Mouse (Mus musculus) intestine, postnatal 0 days (tissue): Measurements from ENCODE around the gene Sp140. TPM values are rescaled to one million over a fixed set of nuclear protein-coding genes. Genes with fewer than 3 reads are reported as not detected.
"Not testable (repeated sequence)": the region's sequence is repeated elsewhere in the genome, so short reads cannot be mapped to it uniquely, and the experiment has no call there.

Experiments used
- ATAC-seq: fragments of 200-750 bp; cut with Nextera tagmentation; 2 replicates; pipeline ENCODE4 v1.8.0; 2017; ENCODE audit warnings: mild to moderate bottlenecking, moderate TSS enrichment, moderate library complexity
- H3K27ac ChIP-seq: fragments of 300-500 bp; sonication (generic); 2 replicates; pipeline ENCODE4 v1.5.1; 2014; ENCODE audit warnings: mild to moderate bottlenecking, low read depth, low read length, moderate library complexity
- H3K27me3 ChIP-seq: fragments of 300-500 bp; sonication (generic); replicated peaks from 2 replicates; pipeline ENCODE4 v1.6.1; 2014; ENCODE audit warnings: low read length, mixed read lengths; ENCODE audit not compliant: control insufficient read depth, insufficient read depth
- H3K36me3 ChIP-seq: fragments of 300-500 bp; sonication (generic); 2 replicates; pipeline ENCODE4 v1.6.1; 2014; ENCODE audit warnings: mild to moderate bottlenecking, moderate library complexity; ENCODE audit not compliant: control insufficient read depth, insufficient read depth
- H3K4me1 ChIP-seq: fragments of 300-500 bp; sonication (generic); replicated peaks from 2 replicates; pipeline ENCODE4 v1.6.1; 2014; ENCODE audit warnings: antibody characterized with exemption, low read length, mixed read lengths; ENCODE audit not compliant: control insufficient read depth, insufficient read depth
- H3K4me2 ChIP-seq: fragments of 300-500 bp; sonication (generic); replicated peaks from 2 replicates; pipeline ENCODE4 v1.6.1; 2014; ENCODE audit warnings: low read depth, mild to moderate bottlenecking, moderate library complexity
- H3K4me3 ChIP-seq: fragments of 300-500 bp; sonication (generic); 2 replicates; pipeline ENCODE4 v1.5.1; 2014; ENCODE audit warnings: low read depth, low read length
- H3K9ac ChIP-seq: fragments of 300-500 bp; sonication (generic); 2 replicates; pipeline ENCODE4 v1.6.1; 2014; ENCODE audit warnings: mild to moderate bottlenecking, low read depth, low read length
- H3K9me3 ChIP-seq: fragments of 300-500 bp; sonication (generic); 2 replicates; pipeline ENCODE4 v1.6.1; 2016; ENCODE audit warnings: mixed run types; ENCODE audit not compliant: control insufficient read depth
- WGBS: fragments of 180-500 bp; shearing (Covaris S2); extraction: QIAGEN DNeasy Blood & Tissue Kit; methylation state at CpG from one replicate; pipeline ENCODE4 v1.1.7; 2014; 5-methylcytosine and 5-hydroxymethylcytosine counted together
- polyA plus RNA-seq: library from polyadenylated mRNA; unstranded; fragments of >200 nt; fragmentation: Nextera tagmentation; extraction: Ambion mirVana; gene quantifications from 2 replicates; pipeline ENCODE4 v1.2.1, GENCODE M21; 2015

Sp140 gene
- 1.6 and 1.8 TPM in 2 replicates for polyA plus RNA-seq

DNA sequence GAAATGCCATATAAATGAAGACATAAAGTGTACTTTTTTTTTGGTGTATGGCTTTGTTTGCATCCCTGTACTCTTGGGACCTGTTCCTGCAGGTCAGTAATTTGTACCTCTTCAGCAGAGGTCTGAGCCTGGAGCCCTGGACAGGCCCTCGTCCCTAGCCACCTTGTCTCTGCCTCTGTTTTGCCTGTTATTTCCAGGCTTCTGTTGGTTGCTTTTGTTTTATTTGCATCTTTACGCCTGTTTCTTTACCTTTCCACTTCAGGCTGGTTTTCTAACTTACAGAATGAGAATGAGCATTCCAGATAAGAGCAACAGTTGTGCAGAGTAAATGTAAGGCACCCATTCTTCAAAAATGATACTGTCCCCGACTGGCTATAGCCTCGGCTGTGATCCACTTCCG, at the start of gene Sp140:
Gene Sp140, plus strand, starts transcription at position 301 of the 400 bp plus-strand sequence.
- H3K4me1 ChIP-seq, H3K9me3 ChIP-seq, H3K36me3 ChIP-seq, ATAC-seq, H3K4me3 ChIP-seq, H3K9ac ChIP-seq, H3K27ac ChIP-seq, H3K27me3 ChIP-seq: not testable (repeated sequence)
- WGBS, result no CpG with 5 or more reads among the region's 5 CpGs
- peak within 1 kb of the TSS; percentile 44 for H3K4me2 ChIP-seq

DNA sequence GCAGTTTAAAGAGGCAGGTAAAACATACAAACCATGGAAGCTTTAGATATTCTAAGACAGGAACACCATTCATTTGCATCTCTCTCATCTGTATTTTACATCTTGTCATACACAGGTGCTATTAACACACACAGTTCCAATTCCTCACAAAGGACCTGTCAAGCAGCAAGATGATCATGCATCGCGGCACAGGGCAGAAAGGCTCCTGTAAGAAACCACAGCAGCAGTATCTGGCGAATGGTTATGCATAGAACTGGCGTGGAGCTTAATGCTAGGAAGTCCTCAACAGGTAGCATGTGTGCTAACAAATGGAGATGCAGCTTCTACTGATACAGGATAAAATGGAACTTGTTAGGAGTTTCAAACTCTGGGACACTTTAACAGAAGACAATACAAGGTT, 44.9 kb upstream of the Sp140 start:
- H3K4me3 ChIP-seq, H3K36me3 ChIP-seq, H3K4me1 ChIP-seq, H3K27ac ChIP-seq, ATAC-seq, H3K27me3 ChIP-seq, H3K9ac ChIP-seq, H3K9me3 ChIP-seq, H3K4me2 ChIP-seq: not testable (repeated sequence)
- WGBS, result 81% methylated on average over 4 of the region's 4 CpGs

DNA sequence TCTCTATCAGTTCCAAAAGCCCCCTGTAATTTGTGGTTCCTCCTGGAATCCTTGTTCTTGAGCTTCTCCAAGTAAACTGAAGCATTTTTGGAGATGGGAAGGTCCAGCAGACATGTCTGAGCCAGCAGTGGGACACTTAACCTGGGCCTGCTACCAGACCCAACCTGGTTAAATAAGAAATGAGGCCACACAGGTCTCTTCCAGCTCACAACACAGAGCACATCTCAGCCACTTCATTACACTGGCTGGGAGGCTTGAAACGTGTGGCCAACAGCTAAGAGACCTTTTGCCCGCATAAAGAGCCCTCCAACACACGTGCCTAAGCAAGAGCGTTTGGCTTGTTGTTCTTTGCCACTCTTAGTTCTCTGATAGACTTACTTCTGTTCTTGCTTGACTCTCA, 26.6 kb upstream of the Sp140 start:
- H3K36me3 ChIP-seq, H3K9me3 ChIP-seq, H3K27me3 ChIP-seq, H3K27ac ChIP-seq, ATAC-seq, H3K4me2 ChIP-seq, H3K4me1 ChIP-seq, H3K9ac ChIP-seq, H3K4me3 ChIP-seq: not testable (repeated sequence)
- 72% methylated on average over 4 of the region's 4 CpGs for WGBS

DNA sequence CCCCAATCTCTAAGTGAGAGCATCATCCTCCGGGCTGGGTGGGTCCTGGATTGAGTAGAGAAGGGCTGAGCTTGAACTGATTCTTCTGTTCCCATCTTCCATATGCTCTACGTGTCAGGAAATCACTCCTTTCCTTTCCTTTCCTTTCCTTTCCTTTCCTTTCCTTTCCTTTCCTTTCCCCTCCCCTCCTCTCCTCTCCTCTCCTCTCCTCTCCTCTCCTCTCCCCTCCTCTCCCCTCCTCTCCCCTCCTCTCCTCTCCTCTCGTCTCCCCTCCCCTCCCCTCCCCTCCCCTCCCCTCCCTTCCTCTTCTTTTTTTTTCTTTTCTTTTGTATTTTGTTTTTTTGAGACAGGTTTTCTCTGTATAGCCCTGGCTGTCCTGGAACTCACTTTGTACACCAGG, 24.8 kb upstream of the Sp140 start, which contains the start of gene G530012D18Rik:
Gene G530012D18Rik, plus strand, starts transcription at position 301 of the 400 bp plus-strand sequence.
- not testable (repeated sequence) for H3K36me3 ChIP-seq, H3K27ac ChIP-seq, H3K4me1 ChIP-seq, H3K4me3 ChIP-seq, H3K9ac ChIP-seq, ATAC-seq, H3K9me3 ChIP-seq, H3K27me3 ChIP-seq, H3K4me2 ChIP-seq
- 62% methylated on average over 2 of the region's 3 CpGs for WGBS

DNA sequence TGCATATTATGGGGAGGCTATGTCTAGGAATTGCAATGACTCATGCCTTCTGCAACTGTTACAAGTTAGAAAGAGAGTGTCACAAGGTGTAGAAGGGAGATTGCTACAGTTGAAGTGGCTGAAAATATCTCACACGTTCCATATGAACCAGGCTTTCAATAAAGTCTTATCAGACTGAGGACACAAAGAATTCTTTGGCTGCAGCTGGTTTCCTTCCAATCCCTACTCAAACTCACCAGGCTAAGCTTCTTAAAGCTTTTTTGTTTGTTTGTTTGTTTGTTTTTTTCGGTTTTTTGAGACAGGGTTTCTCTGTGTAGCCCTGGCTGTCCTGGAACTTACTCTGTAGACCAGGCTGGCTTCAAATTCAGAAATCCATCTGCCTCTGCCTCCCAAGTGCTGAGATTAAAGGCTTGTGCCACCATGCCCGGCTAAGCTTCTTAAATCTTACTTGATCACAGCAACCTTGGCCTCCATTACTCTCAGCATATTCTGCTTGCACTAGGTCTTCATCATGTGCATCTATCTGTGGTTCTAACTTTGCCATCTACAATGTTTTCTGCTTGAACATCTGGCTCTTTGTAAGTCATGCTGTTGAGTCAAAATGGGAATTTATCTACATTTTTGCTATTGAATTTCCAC, 21.7 kb upstream of the Sp140 start:
- not testable (repeated sequence) for H3K9ac ChIP-seq, H3K27me3 ChIP-seq, H3K27ac ChIP-seq, H3K4me2 ChIP-seq, H3K9me3 ChIP-seq, H3K36me3 ChIP-seq, H3K4me3 ChIP-seq, H3K4me1 ChIP-seq, ATAC-seq
- WGBS, result 52% methylated on average over 2 of the region's 3 CpGs

DNA sequence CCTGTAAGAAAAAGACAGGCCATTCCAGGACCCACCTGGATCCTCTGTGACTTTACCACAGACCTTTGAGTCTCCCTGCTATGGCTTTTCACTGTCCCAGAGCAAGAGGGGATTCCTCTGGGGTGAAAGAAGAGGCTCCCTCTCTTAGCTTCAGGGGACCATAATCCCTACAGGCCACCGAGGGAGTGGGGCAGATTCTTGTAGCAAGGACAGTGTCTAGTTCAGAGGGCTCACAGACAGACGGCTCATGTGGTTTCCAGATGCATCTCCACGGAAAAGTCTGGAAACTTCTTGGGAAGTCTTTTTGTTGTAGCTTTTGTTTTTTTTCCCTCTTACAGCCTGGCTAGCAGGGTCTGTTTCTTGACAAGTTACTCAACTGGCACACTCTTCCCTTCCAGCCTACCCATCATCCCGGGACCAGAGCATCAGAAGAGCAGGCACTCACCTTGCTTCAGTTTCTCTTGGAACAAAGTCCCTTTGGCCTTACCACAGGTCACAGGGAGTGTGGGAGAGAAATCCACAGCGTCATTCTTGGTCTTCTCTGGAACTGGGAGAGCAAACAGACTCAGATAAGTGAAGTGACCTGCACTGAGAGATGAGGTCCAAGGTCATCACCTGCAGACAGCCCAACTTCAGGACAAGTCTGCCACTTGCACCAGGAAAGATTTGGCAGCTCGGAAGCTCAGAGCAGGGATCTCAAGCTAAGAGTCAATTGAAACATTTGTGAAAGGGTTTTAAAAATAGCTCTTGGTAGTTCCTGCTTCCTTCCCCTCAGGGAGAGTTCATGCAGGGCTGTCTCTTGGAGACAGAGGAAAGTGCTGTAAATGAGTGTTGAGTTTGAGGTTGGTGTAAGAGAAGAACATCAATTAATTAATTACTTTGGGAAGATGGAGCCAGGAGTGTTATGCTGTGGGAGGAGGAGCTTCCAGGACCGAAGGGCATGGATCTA, 20.7 kb upstream of the Sp140 start:
- H3K27me3 ChIP-seq, H3K27ac ChIP-seq, H3K4me1 ChIP-seq, H3K4me2 ChIP-seq, H3K9ac ChIP-seq, H3K9me3 ChIP-seq, H3K36me3 ChIP-seq, H3K4me3 ChIP-seq, ATAC-seq: not testable (repeated sequence)
- WGBS, result 69% methylated on average over 6 of the region's 7 CpGs

DNA sequence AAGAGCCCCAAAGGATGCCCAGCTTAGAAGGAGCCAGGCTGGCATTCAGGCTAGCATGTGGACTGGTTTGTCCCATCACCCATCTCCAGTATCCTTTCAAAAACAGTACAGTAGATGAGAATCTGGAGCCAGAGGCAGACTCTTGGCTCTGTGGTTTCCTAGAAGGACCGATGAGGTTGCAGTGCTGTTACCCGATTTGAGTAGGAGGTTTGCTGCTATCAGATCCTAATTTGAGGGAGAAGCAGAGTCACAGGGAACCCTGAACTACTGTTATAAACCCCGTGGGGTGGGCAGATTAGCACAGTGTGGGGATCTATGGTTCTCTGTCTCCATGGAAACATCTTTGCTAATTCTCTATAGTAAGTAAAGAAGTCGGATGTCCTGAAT, 20.0 kb upstream of the Sp140 start:
- H3K9ac ChIP-seq, H3K4me1 ChIP-seq, H3K27ac ChIP-seq, ATAC-seq, H3K36me3 ChIP-seq, H3K27me3 ChIP-seq, H3K4me2 ChIP-seq, H3K9me3 ChIP-seq, H3K4me3 ChIP-seq: not testable (repeated sequence)
- 71% methylated on average over 2 of the region's 4 CpGs for WGBS

DNA sequence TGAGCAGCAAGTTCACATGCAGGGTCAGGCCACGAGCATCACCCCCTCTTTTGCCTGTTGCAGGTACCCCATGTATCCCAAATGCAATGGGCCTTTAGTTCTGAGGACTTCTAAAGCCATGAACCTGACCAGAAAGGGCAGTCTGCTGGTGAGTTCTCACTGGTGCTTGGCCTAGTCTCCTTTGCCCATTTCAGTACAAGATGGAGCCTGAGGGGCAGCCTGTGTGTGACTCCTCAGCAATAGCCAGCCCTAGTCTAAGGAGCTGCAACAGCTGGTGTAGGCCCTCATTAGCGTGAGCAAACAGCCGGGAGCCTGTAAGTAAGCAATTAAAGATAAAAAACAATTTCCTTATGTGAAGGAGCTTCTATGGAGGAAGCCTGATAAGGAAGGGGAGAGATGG, 19.6 kb upstream of the Sp140 start:
- H3K4me2 ChIP-seq, H3K9me3 ChIP-seq, H3K36me3 ChIP-seq, H3K4me1 ChIP-seq, H3K27me3 ChIP-seq, H3K27ac ChIP-seq, H3K4me3 ChIP-seq, H3K9ac ChIP-seq, ATAC-seq: not testable (repeated sequence)
- 47% methylated on average over 3 of the region's 3 CpGs for WGBS
